9 mouse cellular contexts compared by ENCODE assay signal in genomic region chr12:10571643-10572377, GRCm38 (mm10).
DNase-seq lines count a peak whose midpoint lies in the region; ATAC-seq and TF ChIP-seq lines count a peak whose summit lies in the region.
"Had no signal": no experiment of that assay in that cellular context is flagged by ENCODE, and none has a peak within 500 bp of the region (broad histone marks: within the 10 kb centered on the region; RNA-seq: fewer than 3 reads in every experiment).

No protein-coding gene starts in this region.

- 61% methylated on average over 11 of the region's 11 CpGs for WGBS in forebrain, embryonic 14.5 days
- WGBS in forebrain, embryonic 12.5 days, result 66% methylated on average over 11 of the region's 11 CpGs
- 51% methylated on average over 11 of the region's 11 CpGs for WGBS in liver, adult 2 months
- 57% methylated on average over 11 of the region's 11 CpGs for WGBS in liver, embryonic 11.5 days

- DNase-seq in forebrain, embryonic 14.5 days (ENCODE audit: low spot score), result peak; percentile 13
- no peak for DNase-seq in liver, adult 2 months (ENCODE audit: extremely low read depth, low read depth, low spot score)
- no peak for DNase-seq in liver, embryonic 11.5 days (ENCODE audit: low spot score)
- DNase-seq in NIH3T3 (ENCODE audit: low read depth), result peak; percentile 53
- peak; percentile 0 for DNase-seq in induced T-regulatory cell, adult 2 months (ENCODE audit: low read depth)
- DNase-seq in retina, embryonic 14.5 days (ENCODE audit: low spot score), result no peak
- DNase-seq in gastrocnemius, postnatal 4 days (ENCODE audit: low spot score in 2 of 2), result no peak
- DNase-seq: cerebellum, postnatal 14 days had no signal

- TF ChIP-seq CTCF in liver, adult 2 months (IDR thresholded peaks at IDR 0.05; ENCODE audit: low read depth, low read length), result peak; percentile 32; the same call in 1 of the 2 replicates

- no peaks in the 10 kb centered on the region for H3K79me2 ChIP-seq in liver, adult 2 months (ENCODE audit: control insufficient read depth, insufficient read depth, low read length)

- no peaks in the 10 kb centered on the region for H3K27me3 ChIP-seq in forebrain, embryonic 14.5 days (replicated peaks; ENCODE audit: control insufficient read depth, insufficient read depth, low read length)
- H3K27me3 ChIP-seq in forebrain, embryonic 12.5 days, result no peaks in the 10 kb centered on the region
- peaks cover 5% of the 10 kb centered on the region; the same call in 1 of the 2 replicates for H3K27me3 ChIP-seq in liver, adult 2 months (ENCODE audit: control insufficient read depth, insufficient read depth, low read length)
- no peaks in the 10 kb centered on the region for H3K27me3 ChIP-seq in liver, embryonic 11.5 days (replicated peaks; ENCODE audit: control insufficient read depth, insufficient read depth, low read length)

- H3K9ac ChIP-seq in forebrain, embryonic 14.5 days (ENCODE audit: low read length), result no peak overlapping the region
- H3K9ac ChIP-seq in forebrain, embryonic 12.5 days, result no peak overlapping the region
- no peak overlapping the region for H3K9ac ChIP-seq in liver, adult 2 months (ENCODE audit: low read depth, low read length)
- H3K9ac ChIP-seq in liver, embryonic 11.5 days (ENCODE audit: low read depth, low read length), result no peak overlapping the region

- H3K9me3 ChIP-seq in forebrain, embryonic 14.5 days (replicated peaks; ENCODE audit: control insufficient read depth, low read length), result no peaks in the 10 kb centered on the region
- no peaks in the 10 kb centered on the region for H3K9me3 ChIP-seq in forebrain, embryonic 12.5 days
- H3K9me3 ChIP-seq in liver, embryonic 11.5 days (ENCODE audit: control insufficient read depth, low read length), result no peaks in the 10 kb centered on the region

- 0 out of 2 replicates have a peak, but pooled peaks have one; percentile 18 for ATAC-seq in forebrain, embryonic 14.5 days
- no peak for ATAC-seq in forebrain, embryonic 12.5 days (ENCODE audit: low FRiP score)
- no peak for ATAC-seq in liver, embryonic 11.5 days (replicated peaks; ENCODE audit: low FRiP score)

- no peak overlapping the region for H3K27ac ChIP-seq in forebrain, embryonic 14.5 days (ENCODE audit: low read depth, low read length)
- H3K27ac ChIP-seq in forebrain, embryonic 12.5 days, result no peak overlapping the region
- no peak overlapping the region for H3K27ac ChIP-seq in liver, adult 2 months (replicated peaks; ENCODE audit: insufficient read depth, low read depth, low read length)
- H3K27ac ChIP-seq in liver, embryonic 11.5 days (ENCODE audit: low read depth, low read length), result no peak overlapping the region

- H3K4me2 ChIP-seq in forebrain, embryonic 14.5 days (ENCODE audit: low read length), result no peak overlapping the region
- H3K4me2 ChIP-seq in forebrain, embryonic 12.5 days, result no peak overlapping the region
- no peak overlapping the region for H3K4me2 ChIP-seq in liver, embryonic 11.5 days

- no peak overlapping the region for H3K4me3 ChIP-seq in forebrain, embryonic 14.5 days (ENCODE audit: low read depth, low read length)
- no peak overlapping the region for H3K4me3 ChIP-seq in forebrain, embryonic 12.5 days (replicated peaks)
- no peak overlapping the region for H3K4me3 ChIP-seq in liver, adult 2 months (ENCODE audit: insufficient read depth, low read depth, low read length)
- H3K4me3 ChIP-seq in liver, embryonic 11.5 days (ENCODE audit: low read depth, low read length), result no peak overlapping the region

- H3K4me1 ChIP-seq in forebrain, embryonic 14.5 days (ENCODE audit: control insufficient read depth, insufficient read depth, low read length), result no peaks in the 10 kb centered on the region
- no peaks in the 10 kb centered on the region for H3K4me1 ChIP-seq in forebrain, embryonic 12.5 days
- peaks cover 3% of the 10 kb centered on the region; the same call in 1 of the 2 replicates for H3K4me1 ChIP-seq in liver, adult 2 months (ENCODE audit: control insufficient read depth, insufficient read depth, low read length)
- H3K4me1 ChIP-seq in liver, embryonic 11.5 days (replicated peaks; ENCODE audit: control insufficient read depth, insufficient read depth, low read length), result no peaks in the 10 kb centered on the region

- no peaks in the 10 kb centered on the region for H3K36me3 ChIP-seq in forebrain, embryonic 14.5 days (ENCODE audit: control insufficient read depth, insufficient read depth, low read length)
- H3K36me3 ChIP-seq in forebrain, embryonic 12.5 days (replicated peaks), result no peaks in the 10 kb centered on the region
- H3K36me3 ChIP-seq in liver, adult 2 months (ENCODE audit: control insufficient read depth, insufficient read depth, low read length), result no peaks in the 10 kb centered on the region
- H3K36me3 ChIP-seq in liver, embryonic 11.5 days (ENCODE audit: control insufficient read depth, insufficient read depth, low read length), result no peaks in the 10 kb centered on the region

- no peak for TF ChIP-seq POLR2A in liver, adult 2 months (IDR thresholded peaks at IDR 0.05; ENCODE audit: extremely low read depth, insufficient read depth, low read length)

Comparison
In these comparisons a context has a peak if more than half of its experiments do, and no peak if none do; other contexts are left out.
1. DNase-seq: peak in forebrain, embryonic 14.5 days (single experiment), NIH3T3 (single experiment) and induced T-regulatory cell, adult 2 months (single experiment); none in liver, adult 2 months (single experiment), liver, embryonic 11.5 days (single experiment), retina, embryonic 14.5 days (single experiment) and gastrocnemius, postnatal 4 days (0 of 2).